Mouse (Mus musculus) frontal cortex, adult 2 months (tissue): ENCODE data around the gene Wee1. TPM values are rescaled to one million over a fixed set of nuclear protein-coding genes. Genes with fewer than 3 reads are reported as not detected.
"Not testable (repeated sequence)": the region's sequence is repeated elsewhere in the genome, so short reads cannot be mapped to it uniquely, and the experiment has no call there.

Experiments
- DNase-seq, 2 experiments: peaks; one replicate each; pipeline ENCODE4 v3.0.0; 2022; ENCODE audit warnings: low spot score in 1 of 2; ENCODE audit errors: extremely low spot score in 1 of 2
- polyA plus RNA-seq: library from polyadenylated mRNA; depleted of rRNA; stranded (reverse); fragments of >200 nt; gene quantifications from 2 replicates; pipeline ENCODE4 v1.2.3, GENCODE M21; 2012; rRNA removed

The Wee1 gene
- polyA plus RNA-seq: 11.8 and 12.6 TPM in 2 replicates

DNA sequence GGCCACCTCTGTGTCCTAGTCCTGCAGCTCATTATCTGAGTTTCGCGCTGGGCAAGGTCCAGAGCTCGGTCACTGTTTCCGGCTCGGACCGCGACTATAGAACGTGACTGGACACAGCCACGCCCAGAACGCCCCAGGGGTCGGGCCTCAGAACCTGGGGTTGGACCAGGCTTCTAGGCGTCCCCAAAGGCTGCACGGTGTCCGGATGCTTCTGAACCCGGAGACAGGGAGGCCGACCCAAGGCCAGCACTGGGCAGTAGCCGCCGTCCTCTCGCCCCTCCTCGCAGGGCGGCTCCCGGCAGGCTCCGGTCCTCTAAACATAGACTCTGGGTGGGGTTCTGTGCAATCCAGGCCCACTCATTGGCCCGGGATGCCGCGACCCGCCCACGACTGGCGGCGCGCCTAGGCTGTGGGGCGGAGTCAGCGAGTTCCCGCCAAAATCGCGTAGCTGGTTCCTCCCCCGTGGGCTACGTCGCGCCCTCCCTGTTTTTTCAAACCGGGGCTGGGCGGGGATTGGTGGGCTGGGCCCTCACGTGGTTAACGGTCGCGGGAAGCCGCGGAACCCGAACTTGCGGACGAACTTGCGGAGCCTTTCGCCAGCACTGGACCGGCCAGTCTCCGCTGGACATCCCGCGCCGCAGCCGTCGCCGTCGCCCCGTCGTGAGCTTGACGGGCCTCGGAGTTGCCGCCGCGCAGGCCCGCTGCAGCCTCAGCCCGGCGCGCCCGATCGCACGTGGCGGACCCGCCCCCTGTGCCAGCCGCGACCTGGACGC, at the start of gene Wee1:
Gene Wee1, plus strand, starts transcription at position 531 of the 773 bp plus-strand sequence.
- DNase-seq: peak; percentile 95 to 98

DNA sequence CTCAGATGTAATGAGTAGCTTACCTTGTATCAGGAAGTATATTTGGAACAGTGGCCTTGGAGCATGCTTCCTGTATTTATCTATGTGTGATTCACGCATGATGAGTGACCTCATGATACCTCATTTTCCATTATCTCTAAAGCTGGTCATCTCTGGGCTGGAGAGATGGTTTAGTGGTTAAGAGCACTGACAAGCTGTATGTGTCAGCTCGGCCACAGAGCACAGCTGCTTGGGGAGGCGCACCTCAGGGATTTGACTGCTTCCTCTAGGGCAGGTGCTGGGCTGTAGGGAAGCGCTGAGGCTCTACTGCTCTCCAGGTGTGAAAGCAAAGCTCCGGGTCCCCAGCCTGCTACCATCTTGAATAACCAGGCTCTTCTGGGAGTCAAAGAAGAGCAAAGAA, 43.7 kb upstream of the Wee1 start:
- DNase-seq: no peak

DNA sequence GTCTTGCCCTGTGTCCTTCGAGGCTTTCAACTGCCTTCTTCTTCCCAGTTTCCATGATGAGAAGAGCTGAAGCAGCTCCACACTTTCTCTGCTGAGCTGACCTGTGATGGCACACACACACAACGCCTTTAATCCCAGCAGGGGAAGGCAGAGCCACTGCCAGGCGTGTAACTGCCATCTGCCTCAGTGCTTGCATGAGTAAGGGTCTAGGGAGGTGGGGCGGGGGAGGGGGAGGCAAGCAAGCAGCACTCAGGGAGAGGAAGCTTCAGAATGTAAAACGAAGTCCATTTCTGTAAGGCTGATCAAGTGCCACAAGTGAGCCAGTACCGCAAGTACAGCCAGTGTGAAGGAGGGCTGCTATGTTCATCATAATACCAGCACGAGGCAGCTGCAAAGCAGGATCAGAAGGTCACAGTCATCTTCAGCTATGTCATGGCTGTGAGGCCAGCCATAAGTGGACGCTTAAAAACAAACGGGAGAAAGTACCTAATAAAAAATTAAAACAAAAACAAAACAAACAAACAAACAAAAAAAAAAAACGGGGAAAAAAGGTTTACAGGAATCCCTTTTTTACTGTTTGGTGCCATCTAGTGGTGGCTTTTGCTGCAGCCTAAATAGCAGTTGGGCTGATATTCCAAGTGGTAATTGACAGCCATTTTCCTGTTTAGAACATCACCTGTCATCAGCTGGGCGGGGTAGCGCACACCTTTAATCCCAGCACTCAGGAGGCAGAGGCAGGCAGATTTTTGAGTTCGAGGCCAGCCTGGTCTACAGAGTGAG, 38.3 kb upstream of the Wee1 start:
- DNase-seq: peak in 1 of 2 experiments; percentile 73

DNA sequence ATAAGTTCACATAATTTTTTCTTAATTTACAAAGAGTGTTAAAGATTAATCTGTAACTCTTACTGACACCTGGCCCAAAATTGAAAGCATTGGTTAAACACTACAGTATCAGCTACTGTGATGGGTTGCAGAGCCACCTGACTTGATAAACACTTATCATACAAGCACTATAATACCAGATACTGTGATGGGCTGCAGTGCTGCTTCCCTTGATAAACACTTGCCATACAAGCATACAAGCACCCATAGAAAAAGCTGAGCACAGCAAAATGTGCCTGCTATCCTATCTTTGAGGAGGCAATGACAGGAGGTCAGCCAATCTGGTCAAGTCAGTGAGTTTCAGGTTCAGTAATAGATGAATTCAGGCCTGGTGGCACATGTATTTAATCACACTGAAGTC, 36.6 kb upstream of the Wee1 start:
- DNase-seq: no peak

DNA sequence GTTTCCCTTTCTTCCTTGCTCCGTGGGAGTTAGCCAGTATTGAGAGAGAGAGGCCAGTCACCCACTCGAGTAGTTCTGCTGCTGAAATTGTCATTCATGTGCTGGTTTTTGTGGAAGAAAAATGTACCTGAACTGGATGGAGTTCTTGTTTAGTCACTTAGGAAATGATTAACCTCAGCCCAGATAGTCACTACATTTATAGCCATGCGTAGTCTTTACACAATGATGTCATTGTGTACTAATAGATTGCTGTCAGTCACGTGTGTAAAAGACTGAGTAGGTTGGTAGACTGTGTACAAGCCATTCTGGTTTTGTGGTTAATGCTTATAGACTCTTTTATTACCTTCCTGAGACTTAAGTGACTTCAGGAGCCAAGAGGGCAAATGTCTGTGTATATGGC, 33.9 kb upstream of the Wee1 start:
- DNase-seq: no peak

DNA sequence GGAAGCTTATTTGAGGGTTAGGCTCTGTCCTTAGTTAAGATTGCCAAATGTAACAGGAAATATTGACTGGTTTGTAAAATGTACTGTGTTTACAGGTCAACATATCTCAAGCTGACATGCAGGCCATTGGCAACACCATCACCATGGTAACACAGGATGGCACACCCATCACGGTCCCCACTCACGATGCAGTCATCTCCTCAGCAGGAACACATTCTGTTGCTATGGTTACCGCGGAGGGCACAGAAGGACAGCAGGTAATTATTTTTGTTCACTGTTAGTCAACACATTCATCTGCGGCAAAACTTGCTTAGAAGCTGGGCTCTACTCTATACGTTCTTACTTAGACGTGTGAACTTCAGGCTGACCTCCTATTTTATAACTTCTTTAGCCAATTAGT, 30.2 kb upstream of the Wee1 start:
- DNase-seq: peak; percentile 52 to 67

DNA sequence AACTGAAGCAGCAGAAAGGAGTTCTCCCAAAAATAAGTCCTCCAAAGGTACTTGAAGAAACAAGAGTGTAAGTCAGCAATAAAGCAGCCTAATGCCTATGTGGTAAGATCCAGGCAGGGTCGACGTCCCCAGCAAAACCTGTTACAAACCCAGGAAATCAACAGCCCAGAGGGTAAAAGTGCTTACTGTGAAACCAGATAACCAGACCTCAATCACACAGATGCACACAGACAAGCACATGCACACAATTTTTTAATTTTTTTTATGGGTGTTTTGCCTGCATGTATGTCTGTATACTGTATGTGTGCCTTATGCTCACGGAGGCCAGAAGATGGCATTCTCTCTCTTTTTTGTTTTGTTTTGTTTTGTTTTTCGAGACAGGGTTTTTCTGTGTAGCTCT, 25.5 kb upstream of the Wee1 start:
- no peak for DNase-seq

DNA sequence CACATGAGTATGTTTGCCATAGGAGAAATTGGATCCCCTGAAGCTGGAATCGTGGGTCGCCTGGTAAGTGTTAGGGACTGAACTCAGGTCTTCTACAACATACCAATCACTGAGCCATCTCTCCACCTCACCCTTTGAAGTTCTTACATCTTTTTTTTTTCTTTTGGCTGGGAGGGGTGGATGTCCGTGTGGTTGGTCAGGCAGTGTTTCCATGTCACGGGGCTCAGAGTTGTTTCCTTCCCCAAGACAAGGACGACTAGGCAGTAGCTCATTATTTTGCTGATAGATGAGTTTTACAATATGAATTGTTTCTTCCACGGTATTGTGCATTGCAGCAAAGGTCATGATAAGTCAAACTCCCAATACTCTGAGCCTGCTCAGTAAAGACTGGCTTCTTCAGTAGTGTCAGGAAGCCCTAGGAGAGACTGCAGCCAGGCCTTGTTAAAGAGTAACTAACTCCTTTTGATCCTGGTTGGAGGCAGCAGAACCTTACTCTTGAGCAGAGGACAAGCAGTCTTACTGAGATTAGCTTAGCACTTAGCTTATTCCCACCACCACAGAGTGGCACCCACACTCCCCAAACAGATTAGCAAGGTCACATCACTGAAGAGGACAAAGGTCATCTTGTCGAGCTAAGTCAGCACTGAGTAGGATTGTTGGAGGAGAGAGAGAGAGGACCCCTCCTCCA, 24.6 kb upstream of the Wee1 start:
- no peak for DNase-seq

DNA sequence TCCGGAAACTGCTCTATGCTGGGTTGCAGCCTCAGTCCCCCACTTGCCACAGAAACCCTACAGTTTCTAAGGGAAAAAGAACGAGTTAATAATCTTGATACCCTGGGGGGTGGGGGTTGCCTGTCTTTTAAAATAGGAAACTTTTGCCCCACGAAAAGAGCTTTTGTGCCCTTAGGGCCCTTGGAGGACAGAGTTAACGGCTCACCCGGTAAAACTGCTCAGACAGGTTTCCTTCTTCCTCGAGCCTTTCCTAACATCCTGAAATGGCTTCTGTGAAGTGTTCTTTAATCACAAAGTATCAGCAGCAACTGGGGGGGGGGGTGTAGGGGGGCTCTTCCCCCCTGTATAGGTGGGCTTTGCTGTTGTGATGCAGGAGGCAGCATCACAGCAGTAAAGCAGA, 21.0 kb upstream of the Wee1 start:
- no peak for DNase-seq

DNA sequence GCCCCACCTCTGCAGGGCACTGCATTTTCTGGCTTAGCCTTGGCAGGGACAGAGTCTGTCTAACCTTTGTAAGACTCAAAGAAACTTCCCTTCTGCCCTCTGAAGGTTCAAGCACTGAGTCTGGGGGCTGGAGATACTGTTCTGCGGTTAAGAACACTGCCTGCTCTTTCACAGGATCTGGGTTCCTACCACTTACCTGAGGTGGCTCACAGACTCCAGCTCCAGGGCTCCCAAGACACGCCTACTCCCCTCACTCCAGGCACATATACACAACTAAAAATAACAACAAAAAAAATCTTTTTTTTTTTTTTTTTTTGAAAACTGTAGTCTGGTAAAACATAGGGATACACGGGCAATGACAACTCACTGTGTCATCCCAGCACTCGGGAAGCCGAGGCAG, 20.6 kb upstream of the Wee1 start:
- no peak for DNase-seq

DNA sequence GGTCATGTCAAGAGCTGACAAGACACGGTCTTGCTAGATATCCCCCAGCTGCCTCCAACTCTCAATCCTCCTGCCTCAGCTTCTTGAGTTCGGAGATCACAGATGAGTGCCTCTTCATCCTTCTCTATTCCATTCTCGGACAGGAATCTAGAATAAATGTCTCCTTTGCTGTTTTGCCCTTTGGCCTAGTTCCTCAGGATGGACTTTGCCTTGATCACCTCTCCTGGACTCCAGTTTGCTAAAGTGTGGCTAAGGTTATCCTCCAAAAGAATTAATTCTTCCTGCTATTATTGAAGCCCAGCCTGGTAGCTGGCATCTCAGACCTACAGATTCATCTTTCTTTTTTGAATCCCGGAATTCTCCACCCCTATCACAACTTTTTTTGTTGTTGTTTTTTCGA, 16.8 kb upstream of the Wee1 start:
- DNase-seq: no peak

DNA sequence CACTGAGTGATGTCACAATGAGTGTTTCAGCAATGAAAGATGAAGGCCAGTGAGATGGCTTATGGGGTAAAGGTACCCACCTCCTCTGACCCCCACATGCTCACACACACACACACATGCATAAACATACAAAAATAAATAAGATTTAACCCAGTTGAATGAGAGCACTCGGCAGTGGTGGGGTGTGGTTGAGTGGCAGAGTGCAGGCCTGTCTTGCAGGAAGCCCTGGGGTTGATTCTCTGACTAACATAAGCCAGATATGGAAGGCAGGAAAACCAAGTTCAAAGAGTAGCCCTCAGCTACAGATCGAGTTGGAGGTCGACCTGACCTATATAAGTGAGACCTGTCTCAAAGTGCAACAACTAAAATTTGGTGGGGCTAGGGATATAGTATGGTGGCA, 15.2 kb upstream of the Wee1 start:
- DNase-seq: no peak

DNA sequence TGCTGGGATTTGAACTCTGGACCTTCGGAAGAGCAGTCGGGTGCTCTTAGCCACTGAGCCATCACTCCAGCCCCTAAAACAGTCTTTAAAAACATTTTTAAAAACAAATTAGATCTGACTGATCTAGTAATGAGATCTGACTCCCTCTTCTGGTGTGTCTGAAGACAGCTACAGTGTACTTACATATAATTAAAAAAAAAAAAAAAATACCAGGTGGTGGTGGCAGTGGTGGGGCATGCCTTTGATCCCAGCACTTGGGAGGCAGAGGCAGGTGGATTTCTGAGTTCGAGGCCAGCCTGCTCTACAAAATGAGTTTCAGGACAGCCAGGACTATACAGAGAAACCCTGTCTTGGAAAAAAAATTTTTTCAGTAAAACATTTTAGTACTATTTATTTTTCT, 13.3 kb upstream of the Wee1 start:
- not testable (repeated sequence) for DNase-seq

DNA sequence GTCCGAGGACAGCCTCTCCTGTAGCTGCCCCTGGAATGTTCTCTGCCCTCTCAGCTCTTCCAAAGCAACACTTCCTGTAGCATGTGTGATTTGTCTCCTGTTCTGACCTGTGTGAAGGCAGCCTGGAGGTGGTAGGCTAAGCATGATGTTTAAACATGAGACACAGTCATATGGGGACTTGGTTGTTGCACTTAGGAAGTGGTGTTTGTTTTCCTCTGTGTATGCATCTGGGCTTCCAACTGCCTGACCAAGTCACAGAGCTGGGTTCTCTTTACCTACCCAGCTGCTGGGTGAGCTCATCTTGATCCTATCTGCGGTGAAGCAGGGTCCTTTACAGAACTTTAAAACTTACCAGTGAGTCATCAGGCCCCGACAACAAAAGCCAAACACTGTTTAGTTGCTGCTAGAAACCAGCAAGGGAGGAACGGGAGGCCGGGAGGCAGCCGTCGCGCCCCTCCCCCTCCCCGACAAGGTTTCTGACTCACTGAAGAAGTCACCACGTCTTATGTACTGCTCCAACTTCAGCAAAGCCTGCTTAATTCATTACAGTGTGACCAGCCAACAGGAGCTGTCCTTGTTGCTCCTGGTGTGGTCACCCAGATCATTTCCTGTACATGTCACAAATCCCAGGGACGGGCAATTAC, 12.8 kb upstream of the Wee1 start:
- peak in 1 of 2 experiments; percentile 42 for DNase-seq

DNA sequence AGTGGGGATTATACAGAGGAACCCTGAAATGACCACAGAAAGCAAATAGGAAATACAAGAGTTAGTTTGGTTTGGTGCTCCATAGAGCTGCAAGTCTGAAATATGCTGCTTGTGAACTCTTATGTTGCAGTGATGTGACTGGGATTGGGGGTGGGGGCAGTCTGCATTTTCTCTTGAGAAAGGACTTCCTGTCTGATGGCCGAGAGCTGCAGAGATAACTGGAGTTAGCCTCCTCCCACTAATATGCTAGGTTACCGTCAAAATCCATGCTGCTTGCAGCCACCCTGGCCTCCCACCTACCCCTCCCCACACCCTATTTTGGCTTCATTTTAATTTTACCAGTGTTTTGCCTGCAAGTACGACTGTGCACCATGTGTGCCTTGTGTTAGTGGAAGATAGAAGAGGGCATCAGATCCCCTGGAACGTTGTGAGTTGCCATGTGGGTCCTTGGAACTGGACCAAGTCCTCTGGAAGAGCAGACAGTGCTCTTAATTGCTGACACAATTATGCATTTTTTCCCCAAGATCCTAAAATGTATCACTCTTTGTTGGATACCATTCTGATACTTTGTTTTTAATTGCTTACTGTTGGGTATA, 11.7 kb upstream of the Wee1 start:
- DNase-seq: no peak

DNA sequence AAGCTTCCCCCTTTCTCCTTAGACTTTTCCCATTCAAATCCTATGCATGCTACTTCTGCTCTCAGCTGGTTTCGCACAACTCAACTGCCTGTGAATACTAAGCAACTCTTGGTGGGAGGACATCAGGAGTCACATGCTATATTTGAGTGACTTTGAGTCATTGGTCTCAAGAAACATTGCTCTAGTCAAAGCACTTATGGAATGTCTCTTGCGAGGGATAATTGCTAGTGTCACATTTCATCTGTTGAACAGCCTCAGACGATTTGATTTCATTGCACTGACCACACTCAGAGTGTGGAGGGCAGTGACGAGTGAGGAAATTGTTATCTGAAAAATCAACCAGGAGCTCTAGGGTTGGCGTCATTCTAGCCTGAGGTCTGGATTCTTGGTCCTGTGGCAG, 7.1 kb upstream of the Wee1 start:
- no peak for DNase-seq

DNA sequence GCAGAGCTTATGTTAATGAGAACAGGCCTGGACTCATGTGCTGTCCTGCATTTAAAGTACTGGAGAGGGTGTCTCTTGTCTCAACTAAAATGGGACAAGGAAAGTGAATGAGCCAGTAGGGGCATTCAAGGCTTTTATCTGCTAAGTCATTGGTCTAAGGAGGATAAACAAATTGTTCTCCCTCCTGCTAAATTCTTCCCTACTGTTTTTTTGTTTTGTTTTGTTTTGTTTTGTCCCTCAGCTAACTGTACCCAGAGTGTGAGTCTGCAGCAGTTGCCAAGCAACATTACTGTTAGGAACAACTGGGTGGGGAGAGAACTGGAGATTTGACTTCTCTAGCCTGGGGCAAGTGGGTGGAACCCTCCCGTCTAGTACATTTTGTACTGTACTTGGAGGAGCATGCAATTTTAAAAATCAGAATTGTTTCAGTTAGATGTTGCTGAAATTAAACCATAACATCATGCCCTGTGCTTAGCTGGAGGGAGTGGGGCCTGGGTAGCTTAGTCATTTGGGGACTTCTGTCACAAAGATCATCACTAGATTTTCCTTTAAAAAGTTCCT, 5.0 kb upstream of the Wee1 start:
- no peak for DNase-seq

DNA sequence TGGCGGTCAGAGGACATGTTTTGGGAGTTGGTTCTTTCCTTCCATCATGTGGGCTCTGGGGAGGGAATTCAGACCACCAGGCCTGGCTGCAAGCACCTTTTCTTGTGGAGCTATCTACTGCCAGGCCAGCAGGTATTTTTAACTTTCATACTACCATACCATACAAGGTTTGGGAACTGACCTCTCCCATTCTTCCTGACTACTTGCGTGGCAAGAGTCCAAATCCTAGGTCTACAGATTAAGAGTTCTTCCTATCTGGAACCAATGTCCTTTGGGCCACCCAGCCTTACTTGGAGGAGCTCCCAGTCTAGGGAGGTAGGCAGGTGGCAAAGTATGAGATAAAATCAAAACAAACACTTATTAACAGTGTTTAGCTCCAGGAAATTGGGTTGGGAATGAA, 3.4 kb upstream of the Wee1 start:
- no peak for DNase-seq

DNA sequence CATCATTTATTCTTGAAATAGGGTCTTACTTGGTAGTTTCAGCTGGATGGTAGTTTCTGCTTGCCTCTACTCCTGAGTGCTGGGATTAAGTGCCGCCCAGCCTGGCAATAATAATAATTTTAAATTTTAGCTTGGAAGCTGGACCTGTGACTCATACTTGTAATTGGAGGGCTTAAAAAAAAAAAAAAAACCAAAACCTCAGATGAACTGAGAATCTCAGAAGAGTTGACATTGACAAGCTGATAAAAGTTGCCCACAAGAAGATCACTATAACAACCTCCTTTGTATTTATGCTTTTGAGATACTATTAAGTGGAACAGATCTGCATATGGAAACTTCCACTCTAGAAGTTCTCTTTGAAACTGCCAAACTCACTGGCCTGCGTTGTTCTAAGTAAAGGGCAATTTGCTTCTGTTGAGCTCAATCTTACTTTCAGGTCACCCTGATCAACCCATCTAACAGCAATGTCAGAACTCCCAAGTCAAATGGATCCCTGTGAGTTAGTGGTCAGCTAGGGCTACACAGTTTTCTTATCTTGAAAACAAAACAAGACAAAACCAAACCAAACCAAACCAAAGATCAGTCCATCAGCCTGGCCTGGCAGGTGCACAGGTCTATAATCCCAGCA, 1.6 kb upstream of the Wee1 start:
- no peak for DNase-seq

DNA sequence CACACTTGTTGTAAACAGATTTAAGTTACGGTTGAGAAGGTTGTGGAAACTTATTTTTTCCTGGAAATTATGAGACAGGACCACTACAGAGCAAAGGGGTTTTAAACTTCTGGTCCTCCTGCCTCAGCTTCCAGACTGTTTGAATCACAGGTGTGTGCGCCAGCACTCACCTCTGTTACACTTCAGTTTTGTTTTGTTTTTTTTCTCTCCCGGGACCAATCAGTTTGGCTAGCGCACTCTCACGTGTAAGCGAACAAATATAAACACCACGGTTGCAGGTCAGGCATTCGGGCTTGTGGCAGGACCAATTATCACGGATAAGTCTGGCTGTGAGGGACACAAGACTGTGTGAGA, 707 bp upstream of the Wee1 start:
- DNase-seq: no peak
